Mouse (Mus musculus): ENCODE results near the gene Csnk1e. TPM values are rescaled to one million over a fixed set of nuclear protein-coding genes. Genes with fewer than 3 reads are reported as not detected.
A peak's percentile ranks its signal among the peaks of the same experiment; 100 is the strongest.

Gene Csnk1e
- polyA plus RNA-seq, 2 experiments = 3.7 to 9.8 TPM

- TF ChIP-seq CTCF (IDR thresholded peaks at IDR 0.05; ENCODE audit: low read depth) = no peak
- Histone ChIP-seq H3K27me3 (ENCODE audit: control insufficient read depth, insufficient read depth, low read length) (no peaks in the 10 kb centered on the region; the same call in 1 of the 2 replicates), H3K9me3 (ENCODE audit: control insufficient read depth, low read length) (no peaks in the 10 kb centered on the region), H3K36me3 (replicated peaks; ENCODE audit: control insufficient read depth, insufficient read depth, low read depth) (no peaks in the 10 kb centered on the region), H3K9ac (replicated peaks) (no peak overlapping the region), H3K4me3 (ENCODE audit: insufficient read depth in 1 of 2, low read depth in 2 of 2, low read length in 2 of 2) (no peak overlapping the region), H3K4me1 (replicated peaks; ENCODE audit: control insufficient read depth in 2 of 2, insufficient read depth in 2 of 2, low read length in 1 of 2) (peaks cover 4 to 14% of the 10 kb centered on the region in 2 experiments), H3K27ac (no peak overlapping the region), H3K4me2 (ENCODE audit: low read depth) (no peak overlapping the region)
- WGBS (ENCODE audit: insufficient replicate concordance) = 72% methylated on average over 12 of the region's 12 CpGs
- DNase-seq (ENCODE audit: low read depth in 3 of 3, low spot score in 3 of 3) = no peak
- ATAC-seq (ENCODE audit: insufficient read depth) = no peak
These were observed 17.7 kb downstream of the Csnk1e start for GRCm38 (mm10) chr15:79437541-79438208.

- H3K27me3 ChIP-seq (ENCODE audit: control insufficient read depth, insufficient read depth, low read length) = no peaks in the 10 kb centered on the region; the same call in 1 of the 2 replicates
- no peak overlapping the region for H3K4me3 ChIP-seq (ENCODE audit: insufficient read depth in 1 of 2, low read depth in 2 of 2, low read length in 2 of 2)
- H3K4me1 ChIP-seq (replicated peaks; ENCODE audit: control insufficient read depth in 2 of 2, insufficient read depth in 2 of 2, low read length in 1 of 2) = peaks cover 4 to 21% of the 10 kb centered on the region in 2 experiments
- no peak overlapping the region for H3K4me2 ChIP-seq (ENCODE audit: low read depth)
- ATAC-seq (ENCODE audit: insufficient read depth) = no peak
- no peak for DNase-seq (ENCODE audit: low read depth in 3 of 3, low spot score in 3 of 3)
- no peaks in the 10 kb centered on the region for H3K9me3 ChIP-seq (ENCODE audit: control insufficient read depth, low read length)
- no peaks in the 10 kb centered on the region for H3K36me3 ChIP-seq (replicated peaks; ENCODE audit: control insufficient read depth, insufficient read depth, low read depth)
- H3K27ac ChIP-seq = no peak overlapping the region
- 55% methylated on average over 7 of the region's 7 CpGs for WGBS (ENCODE audit: insufficient replicate concordance)
- H3K9ac ChIP-seq (replicated peaks) = no peak overlapping the region
- TF ChIP-seq EP300 (IDR thresholded peaks at IDR 0.05; ENCODE audit: low read depth) (no peak), CTCF (IDR thresholded peaks at IDR 0.05; ENCODE audit: low read depth) (no peak)
These were observed 18.9 kb downstream of the Csnk1e start for GRCm38 (mm10) chr15:79436481-79436921.

- H3K4me2 ChIP-seq (ENCODE audit: low read depth) = no peak overlapping the region
- no peak for TF ChIP-seq EP300 (IDR thresholded peaks at IDR 0.05; ENCODE audit: low read depth)
- TF ChIP-seq CTCF (IDR thresholded peaks at IDR 0.05; ENCODE audit: low read depth) = no peak
- H3K9me3 ChIP-seq (ENCODE audit: control insufficient read depth, low read length) = no peaks in the 10 kb centered on the region
- no peak for DNase-seq (ENCODE audit: low read depth in 3 of 3, low spot score in 3 of 3)
- peaks cover 4 to 18% of the 10 kb centered on the region in 2 experiments; a peak in 3 of 4 replicates for H3K4me1 ChIP-seq (replicated peaks; ENCODE audit: control insufficient read depth in 2 of 2, insufficient read depth in 2 of 2, low read length in 1 of 2)
- H3K27me3 ChIP-seq (ENCODE audit: control insufficient read depth, insufficient read depth, low read length) = no peaks in the 10 kb centered on the region
- no peaks in the 10 kb centered on the region for H3K36me3 ChIP-seq (replicated peaks; ENCODE audit: control insufficient read depth, insufficient read depth, low read depth)
- no peak overlapping the region for H3K27ac ChIP-seq
- WGBS (ENCODE audit: insufficient replicate concordance) = 20% methylated on average over 7 of the region's 7 CpGs
- no peak overlapping the region for H3K4me3 ChIP-seq (ENCODE audit: insufficient read depth in 1 of 2, low read depth in 2 of 2, low read length in 2 of 2)
- H3K9ac ChIP-seq (replicated peaks) = no peak overlapping the region
- ATAC-seq (ENCODE audit: insufficient read depth) = peak; percentile 18; the same call in 1 of the 2 replicates
These were observed 20.1 kb downstream of the Csnk1e start for GRCm38 (mm10) chr15:79435191-79435671.

- Histone ChIP-seq H3K27me3 (ENCODE audit: control insufficient read depth, insufficient read depth, low read length) (no peaks in the 10 kb centered on the region), H3K9ac (replicated peaks) (no peak overlapping the region), H3K4me1 (replicated peaks; ENCODE audit: control insufficient read depth in 2 of 2, insufficient read depth in 2 of 2, low read length in 1 of 2) (peaks cover 4 to 18% of the 10 kb centered on the region in 2 experiments; a peak in 3 of 4 replicates), H3K36me3 (replicated peaks; ENCODE audit: control insufficient read depth, insufficient read depth, low read depth) (no peaks in the 10 kb centered on the region), H3K4me3 (ENCODE audit: insufficient read depth in 1 of 2, low read depth in 2 of 2, low read length in 2 of 2) (no peak overlapping the region), H3K9me3 (ENCODE audit: control insufficient read depth, low read length) (no peaks in the 10 kb centered on the region), H3K4me2 (ENCODE audit: low read depth) (peak overlapping the region; percentile 21; the same call in 1 of the 2 replicates), H3K27ac (no peak overlapping the region)
- no peak for DNase-seq (ENCODE audit: low read depth in 3 of 3, low spot score in 3 of 3)
- peak; percentile 36; the same call in 1 of the 2 replicates for ATAC-seq (ENCODE audit: insufficient read depth)
- no peak for TF ChIP-seq EP300 (IDR thresholded peaks at IDR 0.05; ENCODE audit: low read depth)
- TF ChIP-seq CTCF (IDR thresholded peaks at IDR 0.05; ENCODE audit: low read depth) = no peak
- 14% methylated on average over 21 of the region's 21 CpGs for WGBS (ENCODE audit: insufficient replicate concordance)
These were observed 22.5 kb downstream of the Csnk1e start for GRCm38 (mm10) chr15:79432892-79433291.

- Histone ChIP-seq H3K4me3 (ENCODE audit: insufficient read depth in 1 of 2, low read depth in 2 of 2, low read length in 2 of 2) (no peak overlapping the region), H3K4me1 (replicated peaks; ENCODE audit: control insufficient read depth in 2 of 2, insufficient read depth in 2 of 2, low read length in 1 of 2) (peaks cover 4 to 18% of the 10 kb centered on the region in 2 experiments; a peak in 3 of 4 replicates), H3K36me3 (replicated peaks; ENCODE audit: control insufficient read depth, insufficient read depth, low read depth) (no peaks in the 10 kb centered on the region), H3K9ac (replicated peaks) (no peak overlapping the region), H3K4me2 (ENCODE audit: low read depth) (peak overlapping the region; percentile 21; the same call in 1 of the 2 replicates), H3K27ac (no peak overlapping the region), H3K27me3 (ENCODE audit: control insufficient read depth, insufficient read depth, low read length) (no peaks in the 10 kb centered on the region), H3K9me3 (ENCODE audit: control insufficient read depth, low read length) (no peaks in the 10 kb centered on the region)
- ATAC-seq (ENCODE audit: insufficient read depth) = no peak
- WGBS (ENCODE audit: insufficient replicate concordance) = 33% methylated on average over 11 of the region's 11 CpGs
- TF ChIP-seq EP300 (IDR thresholded peaks at IDR 0.05; ENCODE audit: low read depth) = no peak
- no peak for TF ChIP-seq CTCF (IDR thresholded peaks at IDR 0.05; ENCODE audit: low read depth)
- no peak for DNase-seq (ENCODE audit: low read depth in 3 of 3, low spot score in 3 of 3)
These were observed 23.0 kb downstream of the Csnk1e start for GRCm38 (mm10) chr15:79432328-79432727.
